Comparison of ENCODE assay signal across 8 mouse cellular contexts in the genomic region with DNA sequence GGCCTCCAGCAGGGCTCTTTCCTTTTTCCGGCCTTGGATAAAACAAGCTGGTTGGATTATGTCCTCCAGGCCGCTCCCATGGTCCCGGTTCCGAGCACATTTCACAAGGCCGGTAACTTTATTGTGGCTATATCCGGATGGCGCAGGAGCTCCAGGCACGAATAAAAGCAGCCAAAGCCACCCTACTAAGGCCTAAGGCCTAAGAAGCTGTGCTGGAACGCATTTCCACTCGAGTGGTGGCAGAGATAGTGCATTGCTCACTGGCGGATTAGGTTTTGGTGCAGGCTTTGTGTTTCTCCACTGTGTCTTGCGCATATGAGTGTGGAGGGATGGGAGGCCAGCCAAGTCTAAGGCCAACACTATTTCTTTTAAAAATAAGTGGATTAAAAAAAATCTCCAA. TPM values are rescaled to one million over a fixed set of nuclear protein-coding genes. Genes with fewer than 3 reads are reported as not detected.
A peak's percentile ranks its signal among the peaks of the same experiment; 100 is the strongest.
DNase-seq lines count a peak whose midpoint lies in the region; ATAC-seq and TF ChIP-seq lines count a peak whose summit lies in the region.

No protein-coding gene starts in this region.

- H3K9ac ChIP-seq in liver, adult 2 months (ENCODE audit: low read depth, low read length) = no peak overlapping the region
- H3K9ac ChIP-seq in neural tube, embryonic 12.5 days = no peak overlapping the region

- H3K27ac ChIP-seq in liver, adult 2 months (replicated peaks; ENCODE audit: insufficient read depth, low read depth, low read length) = no peak overlapping the region
- no peak overlapping the region for H3K27ac ChIP-seq in neural tube, embryonic 12.5 days

- ATAC-seq in megakaryocyte, adult 5-6 weeks (ENCODE audit: poor library complexity, severe bottlenecking) = no peak
- ATAC-seq in neural tube, embryonic 12.5 days (ENCODE audit: low FRiP score, low read depth) = no peak

- H3K4me2 ChIP-seq in neural tube, embryonic 12.5 days (replicated peaks) = no peak overlapping the region

- DNase-seq in heart, postnatal 4 days = peak; percentile 33
- DNase-seq in liver, adult 2 months (ENCODE audit: extremely low read depth, low read depth, low spot score) = no peak
- DNase-seq in adipocyte (ENCODE audit: low spot score) = no peak
- no peak for DNase-seq in layer of hippocampus, adult 18-20 months (ENCODE audit: low spot score in 2 of 2)
- DNase-seq in right cerebral cortex, adult 18-20 months = no peak

- TF ChIP-seq CTCF in liver, adult 2 months (IDR thresholded peaks at IDR 0.05; ENCODE audit: low read depth, low read length) = no peak

- peak overlapping the region; percentile 94 for H3K4me3 ChIP-seq in megakaryocyte, embryonic 14.5 days (replicated peaks)
- peak overlapping the region; percentile 21; the same call in 1 of the 2 replicates for H3K4me3 ChIP-seq in liver, adult 2 months (ENCODE audit: insufficient read depth, low read depth, low read length)
- peak overlapping the region; percentile 11; the same call in 1 of the 2 replicates for H3K4me3 ChIP-seq in neural tube, embryonic 12.5 days

- no peaks in the 10 kb centered on the region for H3K9me3 ChIP-seq in megakaryocyte, embryonic 14.5 days
- no peaks in the 10 kb centered on the region for H3K9me3 ChIP-seq in neural tube, embryonic 12.5 days

- no peak for TF ChIP-seq POLR2A in liver, adult 2 months (IDR thresholded peaks at IDR 0.05; ENCODE audit: extremely low read depth, insufficient read depth, low read length)

- WGBS in liver, adult 2 months = 27% methylated on average over 12 of the region's 12 CpGs
- 3% methylated on average over 12 of the region's 12 CpGs for WGBS in neural tube, embryonic 12.5 days

- peaks cover 62% of the 10 kb centered on the region for H3K4me1 ChIP-seq in megakaryocyte, embryonic 14.5 days
- peaks cover 4% of the 10 kb centered on the region; the same call in 1 of the 2 replicates for H3K4me1 ChIP-seq in liver, adult 2 months (ENCODE audit: control insufficient read depth, insufficient read depth, low read length)
- H3K4me1 ChIP-seq in neural tube, embryonic 12.5 days = peaks cover 25% of the 10 kb centered on the region

- H3K36me3 ChIP-seq in megakaryocyte, embryonic 14.5 days (replicated peaks; ENCODE audit: low read length) = peaks cover 48% of the 10 kb centered on the region
- no peaks in the 10 kb centered on the region for H3K36me3 ChIP-seq in liver, adult 2 months (ENCODE audit: control insufficient read depth, insufficient read depth, low read length)
- H3K36me3 ChIP-seq in neural tube, embryonic 12.5 days = no peaks in the 10 kb centered on the region

- no peaks in the 10 kb centered on the region for H3K27me3 ChIP-seq in megakaryocyte, embryonic 14.5 days (replicated peaks)
- H3K27me3 ChIP-seq in liver, adult 2 months (ENCODE audit: control insufficient read depth, insufficient read depth, low read length) = peaks cover 49% of the 10 kb centered on the region
- peaks cover 94% of the 10 kb centered on the region for H3K27me3 ChIP-seq in neural tube, embryonic 12.5 days (replicated peaks)

- H3K79me2 ChIP-seq in liver, adult 2 months (ENCODE audit: control insufficient read depth, insufficient read depth, low read length) = no peaks in the 10 kb centered on the region

RNA-seq across cellular contexts. Expression of a gene that starts 3.6 kb away (rescaled TPM):
- polyA plus RNA-seq in megakaryocyte, embryonic 14.5 days (2012; ENCODE audit: insufficient read depth, low replicate concordance) = 106 and 219 TPM in 2 replicates
- 2.2 and 3.8 TPM in 2 replicates for total RNA-seq in megakaryocyte, adult 5-6 weeks (2015)
- total RNA-seq in megakaryocyte, adult 5-6 weeks (2017) = 1.8 and 2.6 TPM in 2 replicates
- 1 to 10 TPM; 5.5 to 7.0 TPM for total RNA-seq in heart, postnatal 4 days (2021)
- 0.37 and 0.67 TPM in 2 replicates for total RNA-seq in liver, adult 2 months (2014; rRNA removed)
- polyA plus RNA-seq in liver, adult 2 months (2012; rRNA removed) = 0.44 and 0.50 TPM in 2 replicates
- 3.0 and 3.3 TPM in 2 replicates for polyA plus RNA-seq in neural tube, embryonic 12.5 days (2016; fragmentation: Nextera tagmentation; extraction: Ambion mirVana)
- total RNA-seq in layer of hippocampus, adult 18-20 months (2021) = 1 to 10 TPM in 1 of 2 experiments, under 1 TPM in 1; 0.84 to 1.3 TPM

RNA-seq across cellular contexts. Expression of a gene that starts 28.6 kb away (rescaled TPM):
- polyA plus RNA-seq in megakaryocyte, embryonic 14.5 days (2012; ENCODE audit: insufficient read depth, low replicate concordance) = 2.2 and 5.1 TPM in 2 replicates
- total RNA-seq in megakaryocyte, adult 5-6 weeks (2015) = 1.5 and 2.8 TPM in 2 replicates
- 0.33 and 0.53 TPM in 2 replicates for total RNA-seq in megakaryocyte, adult 5-6 weeks (2017)
- total RNA-seq in heart, postnatal 4 days (2021) = under 1 TPM; 0.72 to 0.93 TPM
- 4.6 and 7.7 TPM in 2 replicates for total RNA-seq in liver, adult 2 months (2014; rRNA removed)
- polyA plus RNA-seq in liver, adult 2 months (2012; rRNA removed) = 9.0 and 14.4 TPM in 2 replicates
- polyA plus RNA-seq in neural tube, embryonic 12.5 days (2016; fragmentation: Nextera tagmentation; extraction: Ambion mirVana) = 8.0 and 9.5 TPM in 2 replicates
- under 1 TPM; 0.41 to 0.67 TPM for total RNA-seq in layer of hippocampus, adult 18-20 months (2021)

RNA-seq across cellular contexts. Expression of a gene that starts 59.9 kb away (rescaled TPM):
- polyA plus RNA-seq in megakaryocyte, embryonic 14.5 days (2012; ENCODE audit: insufficient read depth, low replicate concordance) = 0.72 TPM in 1 of 2 replicates, not detected in the other
- total RNA-seq in megakaryocyte, adult 5-6 weeks (2015) = 36.2 and 37.6 TPM in 2 replicates
- total RNA-seq in megakaryocyte, adult 5-6 weeks (2017) = 13.9 and 16.7 TPM in 2 replicates
- total RNA-seq in heart, postnatal 4 days (2021) = 10 to 100 TPM; 10.4 to 12.6 TPM
- 0.09 and 0.27 TPM in 2 replicates for total RNA-seq in liver, adult 2 months (2014; rRNA removed)
- polyA plus RNA-seq in liver, adult 2 months (2012; rRNA removed) = 0.02 and 0.06 TPM in 2 replicates
- 8.9 and 10.2 TPM in 2 replicates for polyA plus RNA-seq in neural tube, embryonic 12.5 days (2016; fragmentation: Nextera tagmentation; extraction: Ambion mirVana)
- under 1 TPM; 0.15 to 0.20 TPM for total RNA-seq in layer of hippocampus, adult 18-20 months (2021)

Comparison
In these comparisons a context has a peak if more than half of its experiments do, and no peak if none do; other contexts are left out.
1. H3K4me3 ChIP-seq: peak in every context shown above with its lines; median percentile 94 in megakaryocyte, embryonic 14.5 days; 21 in liver, adult 2 months; 11 in neural tube, embryonic 12.5 days.